Mouse (Mus musculus) stomach, postnatal 0 days (tissue): ENCODE data around the gene Nradd.

ENCODE experiments used
- CTCF ChIP-seq: IDR thresholded peaks from 2 replicates; pipeline ENCODE4 v1.5.1; 2016; ENCODE audit warnings: antibody characterized with exemption, low read depth, mild to moderate bottlenecking, moderate library complexity
- EP300 ChIP-seq: optimal IDR thresholded peaks from 2 replicates; pipeline ENCODE3; 2016; ENCODE audit warnings: antibody characterized with exemption

- no peak for TF ChIP-seq CTCF
- TF ChIP-seq EP300 = no peak
Measured at GRCm38 (mm10) chr9:110665912-110666311, 41.7 kb upstream of the Nradd start.
